Mouse (Mus musculus): ENCODE measurements at regions not wholly inside any gene's neighbourhood (a gene's known extent, or its start where the extent isn't known, plus 50 kb on each side); places are given as distances from the start of the nearest gene placed in this dataset.

DNA sequence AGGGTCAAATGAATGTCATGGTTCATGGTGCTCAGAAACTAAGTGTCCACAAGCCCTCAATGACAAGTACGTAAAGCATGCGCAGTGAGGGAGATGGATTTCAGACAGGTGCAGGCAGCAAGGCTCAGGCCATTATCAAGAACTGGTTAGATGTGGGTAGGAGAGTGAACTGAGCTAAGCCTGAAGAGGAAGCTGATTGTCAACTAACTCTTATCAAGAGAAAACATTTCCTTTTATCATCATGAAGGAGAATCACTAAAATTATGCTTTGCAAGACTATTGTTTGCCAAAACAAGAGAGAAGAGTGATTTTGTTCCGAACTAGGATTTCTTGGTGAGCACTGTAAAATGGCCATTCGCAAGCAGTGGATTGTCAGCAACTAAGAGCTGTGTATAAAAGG is 164.7 kb upstream of the Fam98a start:
- Histone ChIP-seq H3K27me3 (no peaks in the 10 kb centered on the region), H3K27ac (replicated peaks) (no peak overlapping the region), H3K9ac (no peak overlapping the region), H3K9me3 (replicated peaks) (no peaks in the 10 kb centered on the region), H3K36me3 (replicated peaks) (no peaks in the 10 kb centered on the region), H3K4me1 (replicated peaks) (no peaks in the 10 kb centered on the region), H3K4me3 (replicated peaks) (no peak overlapping the region), H3K4me2 (no peak overlapping the region)
- ATAC-seq (ENCODE audit: insufficient read depth): no peak
- 65% methylated on average over 4 of the region's 4 CpGs for WGBS (ENCODE audit: insufficient replicate concordance)

DNA sequence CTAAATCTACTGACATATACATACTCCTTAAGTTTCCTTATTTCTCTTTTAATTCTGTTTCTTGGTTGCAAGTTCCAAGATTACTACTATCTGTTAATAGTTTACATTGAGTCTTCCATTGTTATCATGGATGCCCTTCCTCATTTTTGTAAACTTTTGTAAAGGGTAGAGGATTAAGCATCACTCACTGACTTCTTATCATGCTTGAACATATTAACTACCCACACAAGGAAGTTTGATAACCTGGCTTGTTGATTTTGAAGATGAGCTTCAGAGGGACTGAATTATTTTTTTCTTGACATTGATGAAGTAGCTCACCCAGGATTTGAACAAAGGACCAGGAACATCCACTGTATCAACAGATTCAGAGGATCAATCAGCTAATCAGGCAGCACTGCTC is 162.8 kb upstream of the Fam98a start:
- H3K36me3 ChIP-seq (replicated peaks): no peaks in the 10 kb centered on the region
- no peak overlapping the region for H3K9ac ChIP-seq
- no peak for ATAC-seq (ENCODE audit: insufficient read depth)
- no peaks in the 10 kb centered on the region for H3K9me3 ChIP-seq (replicated peaks)
- no peak overlapping the region for H3K4me2 ChIP-seq
- no peaks in the 10 kb centered on the region for H3K4me1 ChIP-seq (replicated peaks)
- H3K27me3 ChIP-seq: no peaks in the 10 kb centered on the region
- no peak overlapping the region for H3K27ac ChIP-seq (replicated peaks)
- H3K4me3 ChIP-seq (replicated peaks): no peak overlapping the region

DNA sequence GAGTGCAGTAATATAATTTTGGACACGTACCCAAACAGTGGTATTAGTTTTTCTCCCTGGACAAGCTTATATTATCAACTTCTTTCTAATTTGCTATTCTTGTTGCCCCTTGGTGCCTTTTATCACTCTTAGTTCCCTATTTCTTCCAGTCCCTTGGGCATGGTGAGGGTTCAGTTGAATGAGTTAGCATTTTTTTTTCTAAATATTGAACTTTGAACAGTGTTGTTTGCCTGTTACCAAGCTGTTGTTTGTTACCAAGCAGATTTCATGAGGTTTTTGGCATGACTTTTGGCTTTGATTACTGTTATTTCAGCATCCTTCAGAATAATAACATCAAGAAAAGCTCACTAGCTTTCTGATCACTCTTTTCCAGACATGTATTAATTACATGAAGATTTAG is 162.3 kb upstream of the Fam98a start:
- H3K27me3 ChIP-seq: no peaks in the 10 kb centered on the region
- no peak overlapping the region for H3K4me3 ChIP-seq (replicated peaks)
- ATAC-seq (ENCODE audit: insufficient read depth): no peak
- H3K9me3 ChIP-seq (replicated peaks): no peaks in the 10 kb centered on the region
- H3K4me1 ChIP-seq (replicated peaks): no peaks in the 10 kb centered on the region
- no peaks in the 10 kb centered on the region for H3K36me3 ChIP-seq (replicated peaks)
- no peak overlapping the region for H3K27ac ChIP-seq (replicated peaks)
- no peak overlapping the region for H3K4me2 ChIP-seq
- H3K9ac ChIP-seq: no peak overlapping the region
- 53% methylated on average over 1 of the region's 1 CpGs for WGBS (ENCODE audit: insufficient replicate concordance)

DNA sequence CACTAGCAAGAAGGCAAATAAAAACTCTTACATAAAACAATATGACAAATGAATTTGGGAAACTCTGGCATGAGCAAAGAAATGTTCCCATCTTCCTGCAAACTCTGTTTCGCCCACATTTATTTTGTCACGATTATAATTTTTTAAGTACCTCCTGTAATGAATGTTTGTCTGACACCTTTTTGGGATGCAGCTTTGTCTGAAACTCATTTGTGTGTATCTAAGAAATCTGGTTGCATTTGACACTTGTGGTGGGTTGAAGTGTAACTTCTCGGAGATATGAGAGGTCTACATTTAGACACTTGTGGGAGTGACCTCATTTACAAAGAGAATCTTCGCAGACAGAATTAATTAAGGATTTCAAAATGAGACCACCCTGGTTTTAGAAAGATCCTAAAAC is 155.9 kb upstream of the Fam98a start:
- H3K9me3 ChIP-seq (replicated peaks): no peaks in the 10 kb centered on the region
- no peaks in the 10 kb centered on the region for H3K4me1 ChIP-seq (replicated peaks)
- no peaks in the 10 kb centered on the region for H3K36me3 ChIP-seq (replicated peaks)
- no peak overlapping the region for H3K4me3 ChIP-seq (replicated peaks)
- H3K4me2 ChIP-seq: no peak overlapping the region
- no peak overlapping the region for H3K9ac ChIP-seq
- H3K27ac ChIP-seq (replicated peaks): no peak overlapping the region
- H3K27me3 ChIP-seq: no peaks in the 10 kb centered on the region
- WGBS (ENCODE audit: insufficient replicate concordance): 68% methylated on average over 4 of the region's 4 CpGs
- no peak for ATAC-seq (ENCODE audit: insufficient read depth)

DNA sequence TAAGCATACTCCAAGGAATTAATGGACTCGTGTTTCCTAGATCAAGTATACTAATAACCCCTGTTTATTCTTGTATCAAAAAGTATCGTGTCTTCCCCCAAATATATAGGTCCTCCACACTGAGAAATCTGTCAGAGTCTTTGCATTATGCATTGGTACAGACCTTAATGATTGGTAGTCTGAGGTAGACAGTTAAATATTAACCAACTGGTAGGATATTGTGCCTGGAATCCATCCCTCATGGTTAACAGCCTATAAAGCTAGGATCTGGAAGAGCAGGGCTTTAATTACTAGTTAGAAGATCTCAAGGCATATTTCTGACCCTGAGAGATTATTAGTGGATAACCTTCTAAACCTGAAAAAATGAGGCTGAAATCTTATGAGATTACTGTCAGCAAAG is 153.6 kb upstream of the Fam98a start:
- 47% methylated on average over 2 of the region's 2 CpGs for WGBS (ENCODE audit: insufficient replicate concordance)

DNA sequence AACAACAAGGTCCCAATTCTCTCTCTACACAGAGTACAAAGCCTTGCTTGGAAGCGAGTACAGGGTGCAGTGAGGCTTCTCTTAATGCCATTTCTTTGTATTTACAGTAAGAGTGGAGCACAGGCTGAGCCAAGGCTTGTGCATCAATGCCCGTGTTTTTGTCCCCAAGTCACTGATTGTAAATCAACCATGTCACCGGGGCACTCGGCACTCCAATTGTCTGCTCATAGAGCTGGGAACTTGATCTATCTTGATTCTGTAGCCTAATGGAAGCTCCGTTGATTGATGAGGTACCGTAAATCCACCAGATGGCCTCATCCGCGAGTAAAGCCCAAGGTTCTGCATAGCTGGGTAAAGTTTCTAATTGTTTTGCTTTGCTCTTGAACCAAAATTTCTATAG is 152.1 kb upstream of the Fam98a start:
- H3K36me3 ChIP-seq (replicated peaks): no peaks in the 10 kb centered on the region
- no peaks in the 10 kb centered on the region for H3K27me3 ChIP-seq
- H3K9me3 ChIP-seq (replicated peaks): no peaks in the 10 kb centered on the region
- ATAC-seq (ENCODE audit: insufficient read depth): no peak
- no peak overlapping the region for H3K27ac ChIP-seq (replicated peaks)
- H3K4me2 ChIP-seq: no peak overlapping the region
- no peak overlapping the region for H3K4me3 ChIP-seq (replicated peaks)
- H3K9ac ChIP-seq: no peak overlapping the region
- 36% methylated on average over 8 of the region's 8 CpGs for WGBS (ENCODE audit: insufficient replicate concordance)
- no peaks in the 10 kb centered on the region for H3K4me1 ChIP-seq (replicated peaks)

More for the DNA sequence above, 153.6 kb upstream of the Fam98a start:
- Histone ChIP-seq H3K4me1 (replicated peaks) (no peaks in the 10 kb centered on the region), H3K4me3 (replicated peaks) (no peak overlapping the region), H3K9me3 (replicated peaks) (no peaks in the 10 kb centered on the region), H3K9ac (no peak overlapping the region), H3K4me2 (no peak overlapping the region), H3K27ac (replicated peaks) (no peak overlapping the region), H3K36me3 (replicated peaks) (no peaks in the 10 kb centered on the region), H3K27me3 (no peaks in the 10 kb centered on the region)
- ATAC-seq (ENCODE audit: insufficient read depth): no peak

DNA sequence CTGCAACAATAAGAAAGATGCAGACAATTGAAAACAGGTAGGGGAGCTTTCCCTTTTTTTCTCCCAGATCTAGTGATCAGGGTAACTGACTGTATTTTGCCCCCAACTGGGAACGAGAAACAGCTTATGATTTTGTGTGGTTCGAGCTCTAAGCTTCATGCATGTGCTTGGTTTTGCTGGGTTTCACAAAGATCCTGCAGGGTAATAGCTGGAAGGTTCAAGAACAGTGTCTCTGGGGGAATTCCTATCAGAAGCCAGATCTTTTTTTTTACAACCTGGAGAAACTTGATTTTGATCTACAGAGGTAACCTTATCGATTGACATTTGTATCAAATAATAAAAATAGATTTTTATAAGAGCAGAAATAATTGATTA is 145.0 kb upstream of the Fam98a start:
- Histone ChIP-seq H3K27me3 (no peaks in the 10 kb centered on the region), H3K9ac (no peak overlapping the region), H3K27ac (replicated peaks) (no peak overlapping the region), H3K36me3 (replicated peaks) (no peaks in the 10 kb centered on the region), H3K4me1 (replicated peaks) (no peaks in the 10 kb centered on the region), H3K9me3 (replicated peaks) (no peaks in the 10 kb centered on the region; the same call in 1 of the 2 replicates), H3K4me2 (no peak overlapping the region), H3K4me3 (replicated peaks) (no peak overlapping the region)
- no peak for ATAC-seq (ENCODE audit: insufficient read depth)
- WGBS (ENCODE audit: insufficient replicate concordance): 47% methylated on average over 3 of the region's 3 CpGs

DNA sequence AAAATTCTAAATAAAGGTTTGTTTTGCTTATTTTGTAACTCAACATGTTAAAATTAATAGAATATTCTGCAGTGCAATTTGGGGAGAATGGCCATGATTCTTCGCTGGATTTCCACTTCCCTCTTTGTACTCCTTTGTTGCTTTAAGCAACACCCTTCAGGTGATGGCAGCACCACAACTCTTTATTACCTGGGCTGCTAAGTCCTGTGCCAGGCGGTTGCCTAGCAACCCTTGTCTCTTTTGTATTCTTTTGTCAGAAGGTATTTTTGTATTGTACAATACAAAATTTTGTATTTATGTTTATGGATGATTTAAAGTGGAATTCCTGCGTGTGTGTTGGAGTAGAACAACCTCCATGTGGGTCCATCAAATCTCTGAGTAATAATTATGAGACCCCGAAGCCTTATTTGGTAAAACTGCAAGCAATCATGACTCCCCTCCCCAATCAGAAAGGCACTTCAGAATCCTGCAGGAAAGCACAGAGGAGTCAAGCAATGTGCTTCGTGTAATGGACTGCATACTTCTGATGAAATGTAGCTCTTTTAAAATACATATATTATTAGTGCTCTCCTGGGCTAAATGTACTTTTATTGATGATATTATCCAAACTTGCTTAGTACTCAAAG is 144.5 kb upstream of the Fam98a start:
- no peak overlapping the region for H3K9ac ChIP-seq
- no peaks in the 10 kb centered on the region for H3K4me1 ChIP-seq (replicated peaks)
- H3K36me3 ChIP-seq (replicated peaks): no peaks in the 10 kb centered on the region
- H3K4me2 ChIP-seq: no peak overlapping the region
- H3K27ac ChIP-seq (replicated peaks): no peak overlapping the region
- no peaks in the 10 kb centered on the region for H3K27me3 ChIP-seq
- WGBS (ENCODE audit: insufficient replicate concordance): 48% methylated on average over 5 of the region's 5 CpGs
- ATAC-seq (ENCODE audit: insufficient read depth): no peak
- no peak overlapping the region for H3K4me3 ChIP-seq (replicated peaks)
- no peaks in the 10 kb centered on the region; the same call in 1 of the 2 replicates for H3K9me3 ChIP-seq (replicated peaks)

DNA sequence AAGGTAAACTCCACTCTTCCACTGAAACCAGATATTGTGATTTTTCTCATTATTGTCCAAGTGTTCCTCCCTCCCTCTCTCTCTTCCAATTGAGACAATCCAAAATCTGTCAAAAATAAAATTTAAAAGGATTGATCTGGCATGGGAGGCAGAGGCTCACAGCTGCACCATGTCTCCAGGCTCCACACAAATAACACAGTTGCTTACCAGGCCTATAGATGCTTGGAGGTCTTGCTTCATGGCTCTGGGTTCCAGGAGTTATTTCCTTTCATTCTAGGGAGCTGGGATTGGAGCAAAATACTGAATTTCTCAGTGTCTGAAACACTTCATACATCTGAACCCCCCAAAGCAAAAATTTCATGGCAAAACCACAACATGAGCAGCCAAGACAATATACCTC is 134.2 kb upstream of the Fam98a start:
- Histone ChIP-seq H3K9ac (no peak overlapping the region), H3K27ac (replicated peaks) (no peak overlapping the region)

DNA sequence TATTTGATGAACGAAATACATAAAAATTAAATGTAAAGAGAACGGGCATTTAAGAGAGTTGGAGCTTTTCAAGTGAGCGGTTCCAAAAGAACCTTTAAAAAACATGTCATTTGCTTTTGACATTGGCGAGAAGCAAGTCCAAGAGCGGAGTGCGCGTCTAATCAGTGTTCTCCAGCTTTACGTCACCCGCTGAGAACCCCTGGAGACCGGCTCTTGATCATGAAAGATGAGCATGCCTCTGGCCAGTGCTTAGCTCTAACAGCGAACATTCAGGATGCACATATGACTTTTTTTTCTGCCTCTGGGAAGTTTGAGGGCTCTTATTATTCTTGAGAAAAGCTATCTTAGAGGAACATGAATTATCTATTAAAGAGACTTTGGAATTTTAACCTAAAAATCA is 95.2 kb upstream of the Fam98a start:
- Histone ChIP-seq H3K27ac (replicated peaks) (no peak overlapping the region), H3K9me3 (replicated peaks) (no peaks in the 10 kb centered on the region), H3K4me1 (replicated peaks) (no peaks in the 10 kb centered on the region), H3K36me3 (replicated peaks) (no peaks in the 10 kb centered on the region), H3K9ac (no peak overlapping the region), H3K4me3 (replicated peaks) (no peak overlapping the region), H3K27me3 (no peaks in the 10 kb centered on the region), H3K4me2 (no peak overlapping the region)
- no peak for ATAC-seq (ENCODE audit: insufficient read depth)
- 78% methylated on average over 11 of the region's 11 CpGs for WGBS (ENCODE audit: insufficient replicate concordance)

More for the DNA sequence above, 134.2 kb upstream of the Fam98a start:
- H3K4me1 ChIP-seq (replicated peaks): no peaks in the 10 kb centered on the region
- no peak overlapping the region for H3K4me2 ChIP-seq
- no peaks in the 10 kb centered on the region for H3K36me3 ChIP-seq (replicated peaks)
- no peaks in the 10 kb centered on the region for H3K9me3 ChIP-seq (replicated peaks)
- no peak overlapping the region for H3K4me3 ChIP-seq (replicated peaks)
- H3K27me3 ChIP-seq: no peaks in the 10 kb centered on the region
- no peak for ATAC-seq (ENCODE audit: insufficient read depth)

DNA sequence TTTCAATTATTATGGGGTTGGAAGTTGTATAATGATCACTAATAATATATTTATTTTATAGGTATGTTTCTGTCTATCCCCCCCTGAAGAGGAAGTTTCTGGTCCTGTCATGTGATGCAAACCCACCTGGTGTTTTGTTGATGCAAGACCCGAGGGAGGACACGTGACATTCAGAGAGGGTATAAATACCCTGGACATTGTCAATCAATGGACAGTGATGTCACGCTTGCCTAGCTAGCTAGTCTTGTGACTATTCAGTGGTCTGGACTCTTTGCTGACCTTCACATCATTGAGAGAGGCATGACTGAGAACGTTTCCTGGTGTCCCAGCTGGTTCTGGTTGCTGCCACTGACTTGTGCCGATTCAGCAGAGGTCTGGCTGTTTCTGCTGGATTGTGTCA is 93.0 kb upstream of the Fam98a start:
- Histone ChIP-seq H3K4me3 (replicated peaks) (no peak overlapping the region), H3K27ac (replicated peaks) (no peak overlapping the region), H3K9ac (no peak overlapping the region), H3K4me1 (replicated peaks) (no peaks in the 10 kb centered on the region), H3K4me2 (no peak overlapping the region), H3K36me3 (replicated peaks) (no peaks in the 10 kb centered on the region), H3K9me3 (replicated peaks) (no peaks in the 10 kb centered on the region), H3K27me3 (no peaks in the 10 kb centered on the region)
- no peak for ATAC-seq (ENCODE audit: insufficient read depth)
- WGBS (ENCODE audit: insufficient replicate concordance): 53% methylated on average over 5 of the region's 5 CpGs

DNA sequence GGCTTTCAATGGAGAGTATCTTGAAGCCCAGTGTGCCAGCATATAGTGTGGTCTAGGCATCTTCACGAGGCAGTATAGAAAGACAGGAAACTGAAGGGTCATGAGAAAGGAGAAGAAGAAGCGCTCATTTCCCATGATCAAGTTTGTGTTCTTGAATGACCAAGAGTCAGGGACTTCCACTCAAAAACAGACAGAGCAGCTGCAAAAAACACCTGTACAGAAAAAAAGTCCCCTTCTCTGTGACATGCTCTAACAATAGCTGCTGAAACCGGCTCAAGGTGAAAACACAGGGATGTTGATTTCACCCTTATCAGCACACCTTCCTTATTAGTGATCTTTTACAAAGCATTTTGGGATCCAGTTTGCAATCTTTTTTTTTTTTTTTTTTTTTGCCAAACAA is 90.6 kb upstream of the Fam98a start:
- Histone ChIP-seq H3K4me1 (replicated peaks) (no peaks in the 10 kb centered on the region), H3K4me3 (replicated peaks) (no peak overlapping the region), H3K9me3 (replicated peaks) (no peaks in the 10 kb centered on the region), H3K27me3 (no peaks in the 10 kb centered on the region), H3K4me2 (no peak overlapping the region), H3K9ac (no peak overlapping the region), H3K36me3 (replicated peaks) (no peaks in the 10 kb centered on the region), H3K27ac (replicated peaks) (no peak overlapping the region)
- no peak for ATAC-seq (ENCODE audit: insufficient read depth)
- 35% methylated on average over 3 of the region's 3 CpGs for WGBS (ENCODE audit: insufficient replicate concordance)

Data from liver, embryonic 15.5 days (tissue).